Mouse (Mus musculus) embryonic facial prominence, embryonic 12.5 days (tissue): ENCODE data around the gene Slco3a1. TPM values are rescaled to one million over a fixed set of nuclear protein-coding genes. Genes with fewer than 3 reads are reported as not detected.

ENCODE experiments used
- ATAC-seq: fragments of 200-750 bp; cut with Nextera tagmentation; 2 replicates; pipeline ENCODE4 v1.8.0; 2017; ENCODE audit not compliant: insufficient number of reproducible peaks, insufficient read depth, low FRiP score, low TSS enrichment
- H3K27ac ChIP-seq: fragments of 300-500 bp; sonication (generic); 2 replicates; pipeline ENCODE4 v1.5.1; 2016; ENCODE audit warnings: mild to moderate bottlenecking
- H3K27me3 ChIP-seq: fragments of 300-500 bp; sonication (generic); 2 replicates; pipeline ENCODE4 v1.6.1; 2016; ENCODE audit warnings: mild to moderate bottlenecking, moderate library complexity
- H3K36me3 ChIP-seq: fragments of 300-500 bp; sonication (generic); 2 replicates; pipeline ENCODE4 v1.6.1; 2016; ENCODE audit warnings: mild to moderate bottlenecking
- H3K4me1 ChIP-seq: fragments of 300-500 bp; sonication (generic); 2 replicates; pipeline ENCODE4 v1.6.1; 2016
- H3K4me2 ChIP-seq: fragments of 300-500 bp; sonication (generic); replicated peaks from 2 replicates; pipeline ENCODE4 v1.6.1; 2016; ENCODE audit warnings: mild to moderate bottlenecking, moderate library complexity
- H3K4me3 ChIP-seq: fragments of 300-500 bp; sonication (generic); 2 replicates; pipeline ENCODE4 v1.5.1; 2016; ENCODE audit warnings: mild to moderate bottlenecking
- H3K9ac ChIP-seq: fragments of 300-500 bp; sonication (generic); 2 replicates; pipeline ENCODE4 v1.6.1; 2016; ENCODE audit warnings: mild to moderate bottlenecking, moderate library complexity
- H3K9me3 ChIP-seq: fragments of 300-500 bp; sonication (generic); 2 replicates; pipeline ENCODE4 v1.6.1; 2016; ENCODE audit warnings: mild to moderate bottlenecking, moderate library complexity
- WGBS: fragments of 180-500 bp; shearing (Covaris S2); methylation state at CpG from one replicate; pipeline ENCODE4 v1.1.7; 2016; 5-methylcytosine and 5-hydroxymethylcytosine counted together
- polyA plus RNA-seq: library from polyadenylated mRNA; unstranded; fragments of >200 nt; fragmentation: Nextera tagmentation; extraction: Ambion mirVana; gene quantifications from 2 replicates; pipeline ENCODE4 v1.2.1, GENCODE M21; 2016

The Slco3a1 gene
- polyA plus RNA-seq, 1 experiment from 2014 or later = 11.9 TPM

DNA sequence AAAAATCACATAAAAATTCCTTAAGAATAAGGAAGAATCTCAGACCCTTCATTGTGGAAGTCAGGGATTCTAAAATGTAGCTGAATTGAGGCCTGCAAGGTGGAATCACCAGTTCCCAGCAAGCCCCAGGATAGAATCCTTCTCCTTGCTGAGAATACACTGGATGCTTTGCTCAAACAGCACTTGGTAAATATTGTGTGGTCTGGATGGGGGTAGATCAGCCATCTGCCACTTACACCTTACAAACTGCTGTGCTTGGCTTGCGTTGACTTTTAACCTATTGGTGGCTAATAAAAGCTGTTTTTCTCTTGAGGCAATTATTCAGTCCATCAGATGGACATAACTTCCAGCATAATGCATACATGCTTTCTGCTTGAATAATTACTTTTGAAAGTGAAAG lies 240.3 kb downstream of the Slco3a1 start:
- Histone ChIP-seq H3K9ac (no peak overlapping the region), H3K9me3 (no peaks in the 10 kb centered on the region), H3K4me3 (no peak overlapping the region), H3K36me3 (no peaks in the 10 kb centered on the region), H3K27me3 (no peaks in the 10 kb centered on the region), H3K27ac (no peak overlapping the region), H3K4me2 (no peak overlapping the region), H3K4me1 (no peaks in the 10 kb centered on the region)
- ATAC-seq = no peak
- WGBS = 91% methylated on average over 1 of the region's 1 CpGs

GRCm38 (mm10) chr7:74313279-74314105 lies 241.1 kb downstream of the Slco3a1 start:
- 85% methylated on average over 6 of the region's 6 CpGs for WGBS
- no peak for ATAC-seq
- Histone ChIP-seq H3K27me3 (no peaks in the 10 kb centered on the region), H3K36me3 (no peaks in the 10 kb centered on the region), H3K4me2 (no peak overlapping the region), H3K4me1 (no peaks in the 10 kb centered on the region), H3K4me3 (no peak overlapping the region), H3K9me3 (no peaks in the 10 kb centered on the region), H3K27ac (no peak overlapping the region), H3K9ac (no peak overlapping the region)

- Histone ChIP-seq H3K4me1 (no peaks in the 10 kb centered on the region), H3K27me3 (no peaks in the 10 kb centered on the region), H3K36me3 (no peaks in the 10 kb centered on the region), H3K4me3 (no peak overlapping the region), H3K9me3 (no peaks in the 10 kb centered on the region), H3K4me2 (no peak overlapping the region), H3K9ac (no peak overlapping the region), H3K27ac (no peak overlapping the region)
- ATAC-seq = no peak
- whole genome bisulfite sequencing = 63% methylated on average over 4 of the region's 4 CpGs
These were observed 243.0 kb downstream of the Slco3a1 start for GRCm38 (mm10) chr7:74311536-74311935.

DNA sequence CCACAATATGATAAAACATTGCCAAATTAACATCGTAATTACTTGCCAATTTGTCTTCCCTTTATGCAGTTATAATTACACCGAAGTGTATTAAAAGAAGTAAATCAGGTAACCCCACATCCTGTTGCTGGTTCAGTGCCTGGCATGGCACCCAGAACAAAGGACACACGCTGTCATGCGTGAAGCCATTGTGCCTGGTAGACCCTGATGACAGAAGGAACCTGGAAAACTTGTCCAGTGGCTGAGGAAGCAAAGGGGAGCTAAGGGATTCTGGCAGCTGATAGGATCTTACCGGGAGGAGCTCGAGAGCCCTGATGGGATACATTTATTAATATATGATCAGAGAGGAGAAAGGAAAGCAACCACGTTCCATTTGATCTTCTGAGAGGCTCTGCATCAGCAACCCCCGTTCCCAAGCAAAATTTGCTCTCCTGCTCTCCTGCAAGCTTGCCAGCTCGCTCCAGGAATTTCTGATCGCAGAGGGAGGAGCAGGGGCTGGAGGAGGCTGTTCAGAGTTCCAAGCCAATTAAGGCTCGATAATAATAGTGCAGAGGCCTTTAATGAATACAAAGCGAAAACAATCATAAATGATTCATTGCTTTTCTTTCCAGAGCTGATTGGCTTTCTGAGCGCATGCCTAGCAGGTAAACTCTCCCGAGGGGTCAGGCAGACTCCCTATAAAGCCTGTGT lies 250.8 kb downstream of the Slco3a1 start:
- ATAC-seq = no peak
- Histone ChIP-seq H3K27ac (no peak overlapping the region), H3K27me3 (no peaks in the 10 kb centered on the region), H3K4me1 (0 out of 2 replicates have a peak, but pooled peaks cover 6% of the 10 kb centered on the region), H3K9ac (no peak overlapping the region), H3K4me2 (no peak overlapping the region), H3K36me3 (no peaks in the 10 kb centered on the region), H3K4me3 (no peak overlapping the region), H3K9me3 (no peaks in the 10 kb centered on the region)
- 78% methylated on average over 14 of the region's 14 CpGs for WGBS

GRCm38 (mm10) chr7:74303081-74303480 lies 251.5 kb downstream of the Slco3a1 start:
- Histone ChIP-seq H3K27me3 (no peaks in the 10 kb centered on the region), H3K4me3 (no peak overlapping the region), H3K27ac (no peak overlapping the region), H3K36me3 (no peaks in the 10 kb centered on the region), H3K4me2 (no peak overlapping the region), H3K9me3 (no peaks in the 10 kb centered on the region), H3K4me1 (0 out of 2 replicates have a peak, but pooled peaks cover 6% of the 10 kb centered on the region), H3K9ac (no peak overlapping the region)
- 67% methylated on average over 5 of the region's 5 CpGs for WGBS
- ATAC-seq = no peak

DNA sequence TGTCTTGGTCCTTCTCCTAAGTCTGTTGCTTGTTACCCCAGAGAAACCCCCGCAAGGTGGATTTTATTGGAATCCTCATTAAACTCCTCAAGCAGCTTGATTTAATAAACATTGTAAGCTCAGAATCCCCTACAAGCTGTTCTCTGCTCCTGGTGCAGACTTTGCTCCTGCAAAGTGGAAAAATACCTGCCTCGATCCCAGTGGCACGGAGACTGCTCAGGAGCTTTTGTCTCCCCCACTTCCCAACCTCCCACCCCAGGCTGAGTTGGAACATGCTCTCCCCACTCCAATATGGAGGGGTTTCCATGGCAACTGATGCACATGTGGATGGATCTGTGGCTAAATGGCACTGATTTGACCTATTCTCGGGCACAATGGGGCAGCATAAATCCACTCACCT lies 268.0 kb downstream of the Slco3a1 start:
- 67% methylated on average over 4 of the region's 4 CpGs for WGBS
- Histone ChIP-seq H3K9ac (no peak overlapping the region), H3K36me3 (no peaks in the 10 kb centered on the region), H3K27me3 (no peaks in the 10 kb centered on the region), H3K9me3 (no peaks in the 10 kb centered on the region), H3K27ac (no peak overlapping the region), H3K4me2 (no peak overlapping the region), H3K4me1 (no peaks in the 10 kb centered on the region), H3K4me3 (no peak overlapping the region)
- ATAC-seq = no peak

GRCm38 (mm10) chr7:74280371-74280770 lies 274.2 kb downstream of the Slco3a1 start:
- no peak overlapping the region for H3K9ac ChIP-seq
- no peaks in the 10 kb centered on the region for H3K9me3 ChIP-seq
- no peak overlapping the region for H3K27ac ChIP-seq
- no peaks in the 10 kb centered on the region for H3K36me3 ChIP-seq
- WGBS = 93% methylated on average over 2 of the region's 2 CpGs
- no peak overlapping the region for H3K4me3 ChIP-seq
- no peaks in the 10 kb centered on the region for H3K27me3 ChIP-seq
- no peak overlapping the region for H3K4me2 ChIP-seq
- ATAC-seq = no peak
- no peaks in the 10 kb centered on the region for H3K4me1 ChIP-seq

DNA sequence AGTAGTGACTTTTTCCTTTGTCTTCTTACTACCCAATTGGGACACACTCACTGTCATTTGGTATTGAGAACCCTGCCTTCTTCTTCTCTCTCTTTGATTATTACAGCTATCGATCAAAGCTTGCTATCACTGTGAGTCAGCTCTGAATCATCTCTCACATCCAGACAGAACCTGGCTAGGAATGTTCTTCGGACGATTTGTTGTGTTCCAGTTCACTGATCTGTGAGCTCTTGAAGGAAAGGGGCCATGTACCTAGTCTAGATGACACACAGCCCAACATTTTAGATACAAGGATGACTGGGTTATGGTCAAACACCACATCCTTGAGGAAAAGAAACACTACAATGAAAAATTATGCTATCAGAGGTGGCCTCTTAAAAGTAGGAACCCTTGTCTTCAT lies 275.2 kb downstream of the Slco3a1 start:
- Histone ChIP-seq H3K9me3 (no peaks in the 10 kb centered on the region), H3K4me1 (no peaks in the 10 kb centered on the region), H3K27ac (no peak overlapping the region), H3K27me3 (no peaks in the 10 kb centered on the region), H3K9ac (no peak overlapping the region), H3K36me3 (no peaks in the 10 kb centered on the region), H3K4me3 (no peak overlapping the region), H3K4me2 (no peak overlapping the region)
- WGBS = 91% methylated on average over 3 of the region's 3 CpGs
- ATAC-seq = no peak

DNA sequence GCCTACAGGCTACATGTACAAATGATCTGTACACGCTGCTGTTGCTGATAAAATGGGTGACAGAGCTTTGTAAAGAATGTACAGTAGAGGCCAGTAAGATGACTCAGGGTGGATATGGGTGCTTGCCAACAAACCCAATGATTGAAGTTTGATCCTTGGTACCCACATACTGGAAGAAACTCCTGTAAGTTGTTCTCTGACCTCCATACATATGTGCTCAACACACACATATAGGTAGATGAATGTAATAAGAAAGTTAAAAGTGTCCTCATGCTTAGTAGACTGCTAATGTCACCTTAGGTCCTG lies 284.5 kb downstream of the Slco3a1 start:
- 90% methylated on average over 1 of the region's 1 CpGs for WGBS
- H3K27me3 ChIP-seq = no peaks in the 10 kb centered on the region
- ATAC-seq = no peak
- H3K36me3 ChIP-seq = no peaks in the 10 kb centered on the region
- H3K9me3 ChIP-seq = no peaks in the 10 kb centered on the region
- H3K9ac ChIP-seq = no peak overlapping the region
- H3K27ac ChIP-seq = no peak overlapping the region
- no peak overlapping the region for H3K4me2 ChIP-seq
- H3K4me1 ChIP-seq = no peaks in the 10 kb centered on the region
- H3K4me3 ChIP-seq = no peak overlapping the region

DNA sequence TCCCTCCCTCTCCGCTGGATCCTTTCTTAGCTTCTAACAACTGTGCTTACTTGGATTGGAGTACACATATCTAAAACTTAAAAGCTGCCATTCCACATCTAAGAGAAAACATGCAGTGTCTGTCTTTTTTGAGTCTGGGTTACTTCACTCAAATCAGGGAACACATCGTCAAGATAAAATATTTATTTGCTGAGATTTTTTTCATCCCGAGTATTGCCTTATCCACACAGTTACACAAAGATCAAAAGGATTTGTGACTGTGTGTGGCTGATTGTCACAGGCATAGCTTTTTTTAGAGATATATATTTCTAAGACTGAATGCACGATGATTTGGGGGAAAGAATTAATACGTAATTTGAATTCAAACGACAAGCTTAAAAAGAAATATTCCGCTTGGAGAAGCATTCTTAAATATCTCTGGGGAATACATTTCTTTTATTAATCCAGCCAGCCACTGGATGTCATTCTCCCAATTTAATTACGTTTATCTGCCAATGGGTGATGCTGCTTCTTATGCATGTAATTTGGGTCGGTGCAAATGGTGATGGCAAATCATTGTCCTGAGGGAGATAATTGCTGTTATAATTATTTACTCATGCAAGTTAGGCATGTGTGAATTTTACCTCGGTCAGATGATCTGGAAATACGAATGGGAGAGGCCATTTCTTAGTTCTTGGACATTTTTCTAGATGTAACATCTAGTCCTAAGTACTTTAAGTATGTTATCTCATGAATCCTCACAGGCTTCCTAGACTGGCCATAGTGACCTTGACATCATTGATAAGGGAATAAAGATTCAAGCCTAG lies 285.1 kb downstream of the Slco3a1 start:
- Histone ChIP-seq H3K9me3 (no peaks in the 10 kb centered on the region), H3K4me2 (no peak overlapping the region), H3K4me3 (no peak overlapping the region), H3K36me3 (no peaks in the 10 kb centered on the region), H3K27me3 (no peaks in the 10 kb centered on the region), H3K27ac (no peak overlapping the region), H3K4me1 (no peaks in the 10 kb centered on the region), H3K9ac (no peak overlapping the region)
- ATAC-seq = no peak
- WGBS = 83% methylated on average over 11 of the region's 11 CpGs

DNA sequence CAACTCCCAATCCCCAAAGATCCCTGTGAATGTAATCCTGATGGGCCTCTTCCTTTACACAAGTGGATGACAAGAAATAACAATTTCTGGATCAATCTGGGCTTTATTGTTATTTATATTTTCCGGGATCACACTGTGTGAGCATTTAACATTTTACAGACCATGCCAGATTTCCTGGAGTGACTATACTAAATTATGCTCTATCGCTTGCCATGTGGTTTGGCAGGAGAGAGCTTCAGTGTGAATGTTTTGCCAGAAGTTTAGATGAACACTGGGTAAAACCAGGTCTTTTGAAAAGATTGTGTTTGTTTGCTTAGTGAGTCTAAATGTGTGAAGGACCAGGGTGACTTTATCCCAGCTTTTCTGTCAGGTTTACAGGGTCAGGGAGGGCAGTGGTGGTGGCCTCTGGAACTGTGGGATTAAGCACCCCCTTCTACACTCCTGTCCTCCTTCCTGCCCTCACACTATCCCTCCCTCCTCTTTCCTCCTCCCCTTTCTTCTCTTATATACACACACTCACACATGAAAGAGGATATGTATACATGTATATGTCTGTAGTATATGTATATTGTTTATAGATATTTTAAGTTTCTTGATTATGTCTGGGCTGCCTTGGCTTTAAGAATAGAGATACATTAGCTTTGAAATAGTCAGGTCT lies 287.9 kb downstream of the Slco3a1 start:
- no peak overlapping the region for H3K4me2 ChIP-seq
- no peak overlapping the region for H3K9ac ChIP-seq
- 89% methylated on average over 2 of the region's 2 CpGs for WGBS
- ATAC-seq = no peak
- no peaks in the 10 kb centered on the region for H3K4me1 ChIP-seq
- no peaks in the 10 kb centered on the region for H3K36me3 ChIP-seq
- H3K4me3 ChIP-seq = no peak overlapping the region
- H3K27ac ChIP-seq = no peak overlapping the region
- H3K9me3 ChIP-seq = no peaks in the 10 kb centered on the region
- H3K27me3 ChIP-seq = no peaks in the 10 kb centered on the region
